9 mouse cellular contexts compared by ENCODE assay signal in genomic region chr11:101666626-101667345, GRCm38 (mm10). TPM values are rescaled to one million over a fixed set of nuclear protein-coding genes. Genes with fewer than 3 reads are reported as not detected.
DNase-seq lines count a peak whose midpoint lies in the region; ATAC-seq and TF ChIP-seq lines count a peak whose summit lies in the region.
"Had no signal": no experiment of that assay in that cellular context is flagged by ENCODE, and none has a peak within 500 bp of the region (broad histone marks: within the 10 kb centered on the region; RNA-seq: fewer than 3 reads in every experiment).

No protein-coding gene starts in this region.

- TF ChIP-seq CTCF in cerebellum, adult 2 months (IDR thresholded peaks at IDR 0.05; ENCODE audit: borderline replicate concordance, insufficient read depth, low read depth, low read length), result no peak

- H3K27me3 ChIP-seq in cerebellum, adult 2 months (ENCODE audit: control insufficient read depth, insufficient read depth, low read length), result no peaks in the 10 kb centered on the region
- no peaks in the 10 kb centered on the region for H3K27me3 ChIP-seq in heart, embryonic 12.5 days (replicated peaks)
- H3K27me3 ChIP-seq in kidney, embryonic 15.5 days, result peaks cover 18% of the 10 kb centered on the region
- H3K27me3 ChIP-seq in myocyte (ENCODE audit: control insufficient read depth, insufficient read depth, insufficient read length), result no peaks in the 10 kb centered on the region

- H3K79me2 ChIP-seq in myocyte (ENCODE audit: control insufficient read depth, insufficient read depth), result no peaks in the 10 kb centered on the region

- no peak for ATAC-seq in heart, embryonic 12.5 days (ENCODE audit: insufficient number of reproducible peaks, low FRiP score)
- ATAC-seq in kidney, embryonic 15.5 days (replicated peaks; ENCODE audit: low FRiP score), result no peak
- no peak for ATAC-seq in megakaryocyte progenitor cell, adult 5-6 weeks (replicated peaks; ENCODE audit: poor library complexity)

- 50% methylated on average over 28 of the region's 28 CpGs for WGBS in cerebellum, adult 2 months
- WGBS in heart, embryonic 12.5 days, result 56% methylated on average over 28 of the region's 28 CpGs
- 65% methylated on average over 28 of the region's 28 CpGs for WGBS in kidney, embryonic 15.5 days

- peak overlapping the region; percentile 92 for H3K4me2 ChIP-seq in heart, embryonic 12.5 days
- H3K4me2 ChIP-seq in kidney, embryonic 15.5 days, result peak overlapping the region; percentile 91
- H3K4me2 ChIP-seq in myocyte (ENCODE audit: low read depth), result no peak overlapping the region

- no peak overlapping the region for H3K27ac ChIP-seq in cerebellum, adult 2 months (ENCODE audit: insufficient read depth, low read length)
- no peak overlapping the region for H3K27ac ChIP-seq in ES-E14 (ENCODE audit: insufficient read depth, low read depth, low read length, poor library complexity, severe bottlenecking)
- peak overlapping the region; percentile 37 for H3K27ac ChIP-seq in heart, embryonic 12.5 days (ENCODE audit: poor library complexity, severe bottlenecking)
- no peak overlapping the region for H3K27ac ChIP-seq in kidney, embryonic 15.5 days
- H3K27ac ChIP-seq: limb, embryonic 13.5 days had no signal

- no peak for TF ChIP-seq POLR2A in cerebellum, adult 2 months (IDR thresholded peaks at IDR 0.05; ENCODE audit: borderline replicate concordance, insufficient read depth, low read length)
- no peak for TF ChIP-seq POLR2A in myocyte (IDR thresholded peaks at IDR 0.05; ENCODE audit: insufficient read length, low read depth)

- in situ Hi-C loops in ES-E14 (cut with MboI; ENCODE audit: low sequenced_read_pairs in 2 of 2, unreplicated experiment in 2 of 2), result no loop called here

- H3K9ac ChIP-seq in ES-E14 (ENCODE audit: insufficient read depth, low read depth, low read length, poor library complexity, severe bottlenecking), result no peak overlapping the region; the same call in 1 of the 2 replicates
- peak overlapping the region; percentile 66 for H3K9ac ChIP-seq in heart, embryonic 12.5 days
- no peak overlapping the region for H3K9ac ChIP-seq in kidney, embryonic 15.5 days

- peak; percentile 24 to 46 for DNase-seq in cerebellum, adult 2 months
- DNase-seq in cerebellum, adult 9-10 months, result no peak
- DNase-seq in ES-E14 (ENCODE audit: low read depth, low spot score), result no peak
- no peak for DNase-seq in thymus, postnatal 25 days

- peak overlapping the region; percentile 32 for H3K4me3 ChIP-seq in cerebellum, adult 2 months (replicated peaks; ENCODE audit: insufficient read depth, low read depth, low read length)
- H3K4me3 ChIP-seq in ES-E14 (ENCODE audit: insufficient read depth in 1 of 2, low read depth in 1 of 2, low read length in 2 of 2, poor library complexity in 1 of 2, severe bottlenecking in 1 of 2), result peak overlapping the region; percentile 44 to 83
- H3K4me3 ChIP-seq in heart, embryonic 12.5 days, result peak overlapping the region; percentile 73
- peak overlapping the region; percentile 7 for H3K4me3 ChIP-seq in kidney, embryonic 15.5 days (replicated peaks)
- H3K4me3 ChIP-seq in myocyte, result peak overlapping the region; percentile 33

- H3K36me3 ChIP-seq in ES-E14 (ENCODE audit: control insufficient read depth, insufficient read depth, low read length, poor library complexity, severe bottlenecking) (peaks cover 4% of the 10 kb centered on the region; the same call in 1 of the 2 replicates), myocyte (ENCODE audit: control insufficient read depth, insufficient read depth) (no peaks in the 10 kb centered on the region)
- H3K36me3 ChIP-seq in heart, embryonic 12.5 days, result no peaks in the 10 kb centered on the region
- H3K36me3 ChIP-seq in kidney, embryonic 15.5 days, result no peaks in the 10 kb centered on the region
- H3K36me3 ChIP-seq: limb, embryonic 13.5 days had no signal

- no peaks in the 10 kb centered on the region for H3K9me3 ChIP-seq in ES-E14 (ENCODE audit: control insufficient read depth, insufficient read depth, low read depth, low read length)
- H3K9me3 ChIP-seq in heart, embryonic 12.5 days (replicated peaks), result no peaks in the 10 kb centered on the region
- no peaks in the 10 kb centered on the region for H3K9me3 ChIP-seq in kidney, embryonic 15.5 days (replicated peaks)
- H3K9me3 ChIP-seq: limb, embryonic 13.5 days had no signal

- H3K4me1 ChIP-seq in cerebellum, adult 2 months (ENCODE audit: control insufficient read depth, insufficient read depth, low read length), result no peaks in the 10 kb centered on the region
- H3K4me1 ChIP-seq in ES-E14 (ENCODE audit: control insufficient read depth in 2 of 2, insufficient read depth in 2 of 2, low read length in 2 of 2, poor library complexity in 1 of 2), result peaks cover 5 to 22% of the 10 kb centered on the region in 2 experiments; a peak in 3 of 4 replicates
- H3K4me1 ChIP-seq in heart, embryonic 12.5 days (replicated peaks), result peaks cover 48% of the 10 kb centered on the region
- H3K4me1 ChIP-seq in kidney, embryonic 15.5 days, result peaks cover 40% of the 10 kb centered on the region
- H3K4me1 ChIP-seq: limb, embryonic 13.5 days had no signal

- H3ac ChIP-seq in myocyte (ENCODE audit: control insufficient read depth, insufficient read length), result no peak overlapping the region

TF ChIP-seq in ES-E14, 5 proteins besides CTCF, POLR2A, EP300 and RAD21:
- TF ChIP-seq HCFC1 (IDR thresholded peaks at IDR 0.05; ENCODE audit: borderline replicate concordance, insufficient read depth, low read length) (no peak), MAFK (IDR thresholded peaks at IDR 0.05; ENCODE audit: insufficient read depth, low read depth, low read length) (no peak)

TF ChIP-seq in myocyte, 11 proteins besides CTCF, POLR2A, EP300 and RAD21:
- TF ChIP-seq TCF12 (IDR thresholded peaks at IDR 0.05; ENCODE audit: insufficient read depth, poor library complexity, severe bottlenecking), result no peak
- TF ChIP-seq MYOG (IDR thresholded peaks at IDR 0.05; ENCODE audit: control insufficient read depth in 1 of 3, insufficient read depth in 1 of 3, insufficient read length in 2 of 3, low read depth in 2 of 3), result peak in 1 of 3 experiments; percentile 25
- peak in 1 of 3 experiments; percentile 9 for TF ChIP-seq MYOD1 (IDR thresholded peaks at IDR 0.05; ENCODE audit: control insufficient read depth in 1 of 3, insufficient read length in 2 of 3, low read depth in 2 of 3)

RNA-seq across cellular contexts. Expression of gene Arl4d, which starts 1.4 kb away (rescaled TPM):
- polyA plus RNA-seq in cerebellum, adult 2 months (2012; rRNA removed), result 14.5 and 16.6 TPM in 2 replicates
- 11.2 and 13.8 TPM in 2 replicates for total RNA-seq in ES-E14 (2012; rRNA removed)
- polyA plus RNA-seq in heart, embryonic 12.5 days (2016; fragmentation: Nextera tagmentation; extraction: Ambion mirVana), result 10.0 and 10.3 TPM in 2 replicates
- polyA plus RNA-seq in kidney, embryonic 15.5 days (2015; fragmentation: Nextera tagmentation; extraction: Ambion mirVana), result 3.9 and 4.1 TPM in 2 replicates
- 7.7 TPM for polyA plus RNA-seq in myocyte (2012; fragmentation: generic; extraction: Trizol)
- total RNA-seq in megakaryocyte progenitor cell, adult 5-6 weeks (2015), result 1.1 and 1.9 TPM in 2 replicates
- 0.75 and 1.0 TPM in 2 replicates for total RNA-seq in megakaryocyte progenitor cell, adult 5-6 weeks (2017)

RNA-seq across cellular contexts. Expression of gene Rdm1, which starts 39.8 kb away (rescaled TPM):
- 13.7 and 13.9 TPM in 2 replicates for polyA plus RNA-seq in cerebellum, adult 2 months (2012; rRNA removed)
- total RNA-seq in ES-E14 (2012; rRNA removed), result 81.1 and 99.0 TPM in 2 replicates
- 28.3 and 36.2 TPM in 2 replicates for polyA plus RNA-seq in heart, embryonic 12.5 days (2016; fragmentation: Nextera tagmentation; extraction: Ambion mirVana)
- 35.5 and 41.1 TPM in 2 replicates for polyA plus RNA-seq in kidney, embryonic 15.5 days (2015; fragmentation: Nextera tagmentation; extraction: Ambion mirVana)
- 8.5 TPM for polyA plus RNA-seq in myocyte (2012; fragmentation: generic; extraction: Trizol)
- total RNA-seq in megakaryocyte progenitor cell, adult 5-6 weeks (2015), result 9.8 and 12.7 TPM in 2 replicates
- 13.2 and 13.7 TPM in 2 replicates for total RNA-seq in megakaryocyte progenitor cell, adult 5-6 weeks (2017)

Comparison
In these comparisons a context has a peak if more than half of its experiments do, and no peak if none do; other contexts are left out.
1. DNase-seq: peak in cerebellum, adult 2 months (2 of 2); none in cerebellum, adult 9-10 months (single experiment), ES-E14 (single experiment) and thymus, postnatal 25 days (single experiment).
2. H3K4me3 ChIP-seq: peak in every context shown above with its lines; median percentile 73 in heart, embryonic 12.5 days; 64 in ES-E14; 33 in myocyte; 32 in cerebellum, adult 2 months; 7 in kidney, embryonic 15.5 days.